Mouse (Mus musculus) cerebellum, adult 2 months (tissue): ENCODE measurements at regions not wholly inside any gene's neighbourhood (a gene's known extent, or its start where the extent isn't known, plus 50 kb on each side); places are given as distances from the start of the nearest gene placed in this dataset.

Source experiments
- CTCF ChIP-seq: fragments of 200-500 bp; IDR thresholded peaks from 2 replicates; pipeline ENCODE4 v1.5.1; 2011; ENCODE audit warnings: low read depth, mild to moderate bottlenecking, control low read depth, low read length, moderate library complexity, borderline replicate concordance; ENCODE audit not compliant: insufficient read depth
- POLR2A ChIP-seq: fragments of 200-500 bp; IDR thresholded peaks from 2 replicates; pipeline ENCODE4 v1.6.1; 2011; ENCODE audit warnings: low read length, control low read depth, borderline replicate concordance; ENCODE audit not compliant: insufficient read depth

DNA sequence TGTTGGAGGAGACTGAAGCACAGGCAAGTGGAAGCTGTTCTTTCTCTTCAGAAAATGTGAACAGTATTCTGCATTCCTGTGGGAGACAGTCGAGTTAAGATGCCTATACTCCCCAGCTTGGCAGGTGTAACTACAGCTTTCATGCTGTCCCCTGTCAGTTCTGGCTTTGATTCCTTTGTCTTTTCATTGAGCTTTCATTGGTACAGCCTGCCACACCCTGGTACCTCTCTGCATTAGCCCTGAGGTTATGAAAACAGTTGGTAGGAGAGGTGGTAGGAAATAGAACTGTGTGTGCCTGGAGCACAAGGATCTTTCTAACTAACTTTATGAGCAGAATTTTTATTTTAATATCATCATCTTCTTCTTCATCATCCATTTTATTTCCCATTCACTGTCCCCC is 551.6 kb downstream of the Car8 start:
- no peak for TF ChIP-seq CTCF
- TF ChIP-seq POLR2A, result no peak
